Mouse (Mus musculus) ES-CJ7 (cell line): ENCODE results near the gene Cgrrf1.

ENCODE experiments used
- DNase-seq: peaks from one replicate; pipeline ENCODE4 v3.0.0; 2011; ENCODE audit warnings: low read depth, low spot score

Gene Cgrrf1

DNA sequence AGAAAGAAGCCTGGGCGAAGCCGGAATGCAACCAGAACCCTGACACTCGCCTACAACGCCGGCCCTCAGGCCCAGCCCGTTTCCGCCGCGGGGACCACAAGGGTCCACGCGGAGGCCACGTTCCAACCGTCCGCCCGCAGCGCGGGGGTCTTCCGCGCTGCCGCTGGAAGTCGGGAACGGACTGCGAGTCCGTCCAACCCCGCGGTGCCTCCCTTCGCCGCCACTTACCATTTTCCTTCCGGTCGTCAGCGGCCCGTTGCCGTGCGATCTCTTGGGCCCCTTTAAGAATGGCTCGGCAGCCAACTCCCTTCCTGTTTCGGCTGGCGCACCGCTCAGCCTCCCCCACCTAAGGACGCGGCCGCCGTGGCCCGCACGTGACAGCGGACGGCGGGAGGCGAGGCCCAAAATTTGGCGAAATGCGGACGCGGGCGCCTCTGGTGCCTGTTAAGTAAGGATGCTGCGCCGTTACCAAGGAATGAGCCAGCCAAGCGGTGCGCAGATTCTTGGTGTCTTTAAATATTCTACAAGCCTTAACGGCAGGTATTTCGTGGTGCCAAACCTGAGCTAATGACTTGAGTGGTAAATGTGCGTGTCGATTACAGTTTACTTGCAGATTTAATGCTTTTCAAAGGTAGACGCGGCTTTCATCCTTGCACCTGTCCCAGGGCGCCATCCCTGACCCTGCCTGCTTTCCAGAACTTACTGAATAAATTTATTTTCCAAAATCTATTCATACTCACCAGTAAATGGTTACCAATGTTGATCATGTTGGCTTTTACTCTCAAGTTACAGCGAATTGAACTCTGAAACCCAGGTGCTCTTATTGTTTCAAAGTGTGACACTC is 9.8 kb upstream of the Cgrrf1 start, which contains the start of gene Gmfb:
Gene Gmfb, minus strand, starts transcription at position 370 of the 844 bp plus-strand sequence.
- peak; percentile 89 for DNase-seq

DNA sequence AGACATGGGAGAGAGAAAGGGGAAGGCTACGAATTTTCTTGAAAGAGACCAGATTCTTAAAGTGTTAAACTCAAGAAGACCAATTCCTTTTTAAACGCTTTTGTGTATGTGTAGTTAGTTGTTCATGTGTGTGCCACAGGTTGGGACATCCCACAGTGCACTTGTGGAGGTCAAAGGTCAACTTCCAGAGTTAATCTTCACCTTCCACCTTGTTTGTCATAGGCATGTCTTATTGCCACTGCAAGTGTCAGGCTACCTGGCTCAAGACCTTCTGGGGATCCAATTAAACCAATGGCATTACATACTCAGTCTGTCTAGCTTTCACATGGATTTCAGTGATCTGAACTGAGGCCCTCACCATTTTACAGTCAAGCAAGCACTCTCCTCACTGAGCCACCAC is 7.9 kb upstream of the Cgrrf1 start:
- no peak for DNase-seq

DNA sequence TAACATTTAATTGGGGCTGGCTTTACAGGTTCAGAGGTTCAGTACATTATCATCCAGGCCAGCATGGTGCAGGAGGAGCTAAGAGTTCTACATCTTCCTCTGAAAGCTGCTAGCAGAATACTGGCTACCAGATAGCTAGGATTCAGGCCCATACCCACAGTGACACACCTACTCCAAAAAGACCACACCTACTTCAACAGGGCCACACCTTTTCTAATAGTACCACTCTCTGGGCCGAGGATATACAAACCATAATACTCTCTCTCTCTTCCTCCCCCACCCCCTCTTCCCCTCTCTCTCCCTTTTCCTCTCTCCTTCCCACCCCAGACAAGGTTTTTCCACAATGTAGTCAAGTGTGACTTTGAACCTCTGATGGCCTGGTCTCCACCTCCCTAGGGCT is 4.5 kb upstream of the Cgrrf1 start:
- DNase-seq: no peak

DNA sequence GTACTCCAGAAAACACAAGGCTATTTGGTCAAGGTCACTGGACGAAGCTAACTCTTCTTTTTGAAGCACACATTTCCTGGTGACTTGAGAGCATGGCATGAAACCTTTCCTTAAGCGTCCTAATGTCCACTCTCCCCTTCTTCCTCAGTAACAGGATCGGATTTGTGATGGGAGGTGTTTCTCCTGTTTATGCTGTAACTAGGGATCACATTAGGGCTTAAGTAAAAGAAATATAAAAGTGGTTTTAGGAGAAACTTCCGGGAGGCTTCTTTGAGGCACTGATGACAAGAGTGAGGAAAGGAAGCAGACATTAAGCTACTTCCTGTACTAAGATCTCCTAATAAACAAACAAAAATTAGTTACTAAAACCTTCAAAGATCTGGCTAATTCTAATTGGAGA is 630 bp upstream of the Cgrrf1 start:
- no peak for DNase-seq

DNA sequence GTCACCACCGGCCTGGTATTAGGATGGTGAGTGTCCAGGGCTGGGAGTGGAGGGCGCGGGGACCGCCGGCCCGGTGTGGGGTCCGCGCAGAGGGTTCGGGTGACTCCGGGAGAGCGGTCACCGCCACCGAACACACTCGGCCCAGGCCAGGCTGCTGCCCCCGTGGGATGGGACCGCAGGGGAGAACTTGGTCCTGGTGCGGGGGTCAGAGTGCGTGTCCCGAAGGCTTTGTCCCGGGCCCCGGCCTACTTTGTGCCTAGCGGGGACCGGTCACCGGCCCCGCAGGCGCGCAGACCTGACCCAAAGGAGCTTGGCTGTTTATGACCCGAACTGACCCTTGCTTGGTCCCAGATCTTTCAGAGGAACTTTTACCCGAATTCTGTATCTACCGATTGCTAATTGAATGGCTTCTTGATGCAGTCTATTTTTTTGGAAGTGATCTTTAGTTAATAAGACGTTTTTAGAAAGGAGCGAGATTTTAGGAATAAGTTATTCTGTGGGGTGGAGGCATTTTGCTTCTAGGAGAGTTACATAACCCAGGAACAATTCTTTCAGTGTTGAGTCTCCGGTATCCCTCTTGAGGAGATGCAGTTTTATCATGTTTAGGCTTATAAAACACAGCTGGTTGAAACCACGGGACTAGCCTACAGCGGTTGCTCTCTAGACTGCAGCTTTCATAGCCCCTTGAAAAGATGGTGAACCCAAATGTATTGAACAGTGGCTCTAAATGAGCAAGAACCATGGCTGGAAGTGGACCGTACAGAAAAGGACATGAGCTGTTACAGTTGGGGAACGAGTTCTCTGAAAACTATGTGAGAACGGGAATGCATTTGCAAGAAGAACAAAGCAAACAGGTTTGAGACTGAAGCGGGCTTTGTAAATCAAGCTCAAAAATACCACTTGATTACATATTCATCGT is 688 bp downstream of the Cgrrf1 start:
- DNase-seq: no peak

DNA sequence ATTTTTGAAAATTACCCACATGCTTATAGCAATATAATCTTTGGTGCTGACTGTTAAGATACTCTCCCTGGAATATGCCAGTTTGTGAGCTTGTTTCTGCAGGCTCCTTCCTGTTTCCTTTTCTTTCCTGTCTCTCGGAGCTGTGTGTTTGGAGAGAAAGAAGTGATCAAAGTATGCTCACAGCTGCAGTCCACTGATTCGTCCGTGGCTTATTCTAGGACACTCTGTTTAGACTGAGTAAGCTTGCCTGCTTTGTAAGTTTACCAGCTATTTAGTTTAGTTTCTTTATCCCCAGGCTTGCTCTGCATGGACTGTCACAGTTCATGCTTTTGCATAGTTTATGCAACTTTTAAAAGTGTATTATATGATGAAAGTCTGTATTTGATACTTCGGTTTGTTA is 7.4 kb downstream of the Cgrrf1 start:
- DNase-seq: no peak

DNA sequence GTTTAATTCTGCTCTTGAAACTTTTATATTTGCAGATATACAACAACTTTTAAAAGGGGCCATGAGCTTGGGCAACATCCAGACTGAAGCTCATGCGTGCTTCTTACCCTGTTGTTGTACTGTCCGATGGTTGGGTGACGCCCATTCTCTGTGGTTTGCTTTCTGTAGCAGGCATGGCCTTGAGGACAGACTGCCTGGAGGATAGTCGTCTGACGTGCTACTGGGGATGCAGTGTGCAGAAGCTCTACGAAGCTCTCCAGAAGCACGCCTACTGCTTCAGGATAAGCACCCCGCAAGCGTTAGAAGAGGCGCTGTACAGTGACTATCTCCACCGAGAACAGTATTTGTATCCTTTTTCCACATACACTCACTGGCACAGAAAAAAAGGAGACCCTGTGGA is 13.8 kb downstream of the Cgrrf1 start:
- no peak for DNase-seq

DNA sequence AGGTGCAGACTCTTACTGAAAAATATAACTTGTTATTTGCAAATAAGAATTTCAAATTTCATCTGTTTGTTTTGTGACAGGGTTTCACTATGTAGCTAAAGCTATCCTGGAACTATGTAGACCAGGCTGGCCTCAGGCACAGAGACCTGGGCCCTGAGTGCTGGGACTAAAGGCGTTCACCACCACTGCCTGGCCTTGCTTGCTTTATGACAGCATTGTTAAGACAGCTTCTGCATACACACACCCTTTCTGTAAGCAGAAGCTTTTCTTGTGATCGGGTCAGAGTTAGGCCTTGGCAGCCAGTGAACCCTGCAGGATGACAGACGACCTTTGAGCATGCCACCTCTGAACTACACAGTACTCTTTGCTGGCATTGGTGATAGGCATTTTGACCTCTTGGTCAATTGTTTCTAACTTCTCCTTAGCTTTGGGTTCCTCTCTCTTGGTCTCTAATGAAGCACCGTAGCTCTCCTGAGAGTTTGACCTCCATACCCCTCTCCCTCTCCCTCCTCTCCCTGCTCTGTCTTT is 16.2 kb downstream of the Cgrrf1 start:
- DNase-seq: no peak

DNA sequence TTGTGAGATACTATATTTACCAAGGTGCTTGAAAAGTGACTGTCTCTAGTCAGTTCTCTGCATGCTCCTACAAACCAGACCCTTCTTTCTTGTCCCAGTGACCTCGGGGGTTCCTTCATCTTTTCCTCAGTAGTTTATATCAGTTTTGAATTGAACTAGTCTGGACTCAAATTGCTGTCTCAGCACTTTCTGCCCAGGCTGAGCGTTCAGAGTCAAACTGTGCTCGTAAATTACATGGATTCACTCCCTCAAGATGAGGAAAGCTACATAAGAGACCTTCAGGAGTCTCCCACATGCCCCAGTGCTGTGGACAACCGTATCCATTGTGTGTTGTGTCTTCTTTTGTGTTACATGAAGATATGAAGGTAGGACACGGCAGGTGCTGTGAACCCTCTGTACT is 16.8 kb downstream of the Cgrrf1 start:
- DNase-seq: no peak

DNA sequence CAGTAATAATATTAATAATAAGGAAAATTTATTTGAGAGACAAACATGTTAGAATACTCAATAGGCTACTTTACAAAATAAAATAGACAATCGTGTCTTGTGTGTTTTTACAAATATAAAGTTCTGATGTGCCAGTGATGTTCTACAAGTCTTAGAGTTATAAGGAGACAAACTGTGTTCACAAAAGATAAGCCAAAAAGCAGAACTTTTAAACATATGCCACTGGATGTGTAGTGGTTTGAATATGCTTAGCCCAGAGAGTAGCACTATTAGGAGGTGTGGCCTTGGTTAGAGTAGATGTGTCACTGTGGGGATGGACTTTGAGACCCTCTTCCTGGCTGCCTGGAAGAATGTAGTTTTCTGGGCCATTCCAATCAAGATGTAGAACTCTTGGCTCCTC is 17.8 kb downstream of the Cgrrf1 start:
- no peak for DNase-seq

DNA sequence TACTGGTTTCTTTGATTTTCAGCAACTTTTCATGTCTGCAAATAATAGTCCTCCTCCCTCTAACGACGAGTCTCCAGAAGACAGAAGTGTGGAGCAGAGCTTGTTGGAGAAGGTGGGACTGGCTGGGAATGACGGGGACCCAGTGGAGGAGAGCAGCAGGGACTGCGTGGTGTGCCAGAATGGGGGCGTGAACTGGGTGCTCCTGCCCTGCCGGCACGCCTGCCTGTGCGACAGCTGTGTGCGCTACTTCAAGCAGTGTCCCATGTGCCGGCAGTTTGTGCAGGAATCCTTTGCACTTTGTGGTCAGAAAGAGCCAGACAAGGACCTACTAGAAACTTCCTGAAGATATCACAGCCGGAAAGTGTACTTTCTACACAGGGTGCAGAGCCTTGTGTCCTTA is 21.8 kb downstream of the Cgrrf1 start:
- DNase-seq: no peak

DNA sequence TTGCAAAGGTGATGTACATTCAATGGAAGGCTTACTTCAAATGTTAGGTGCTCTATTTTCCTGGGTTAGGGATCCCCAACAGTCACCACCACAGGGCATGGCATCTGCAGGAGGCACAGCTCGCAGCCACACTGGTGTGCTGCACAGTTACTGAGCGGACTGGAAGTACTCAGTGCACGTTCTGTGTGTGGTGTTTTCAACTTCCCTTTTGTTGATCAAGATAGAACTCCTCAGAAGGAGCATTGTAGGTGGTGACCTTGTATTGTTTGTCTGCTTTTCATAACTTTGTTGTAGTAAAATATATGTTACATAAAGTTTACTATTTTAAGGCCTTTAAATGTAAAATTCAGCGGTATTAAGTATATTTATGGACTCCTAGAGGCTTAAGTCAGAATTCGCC is 31.0 kb downstream of the Cgrrf1 start:
- DNase-seq: no peak

DNA sequence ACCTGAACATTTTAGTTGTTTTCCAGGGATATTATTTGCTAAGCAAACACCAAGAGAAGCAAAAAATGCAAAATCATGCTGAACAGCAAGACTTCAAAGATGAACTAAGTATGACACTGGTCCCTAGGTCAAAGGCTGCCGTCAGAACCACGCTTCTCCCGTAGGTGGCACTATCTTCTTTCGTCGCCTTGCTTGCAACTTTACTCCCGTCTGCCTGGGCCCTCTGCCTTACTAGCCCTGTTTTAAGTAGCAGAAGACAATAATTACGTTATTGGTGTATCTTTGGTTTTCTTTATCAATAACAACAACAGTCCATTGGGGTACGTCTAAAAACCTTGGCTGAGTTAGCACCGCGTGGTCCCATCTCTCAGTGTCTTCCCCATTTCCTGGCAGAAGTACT is 49.0 kb downstream of the Cgrrf1 start:
- DNase-seq: peak; percentile 66

DNA sequence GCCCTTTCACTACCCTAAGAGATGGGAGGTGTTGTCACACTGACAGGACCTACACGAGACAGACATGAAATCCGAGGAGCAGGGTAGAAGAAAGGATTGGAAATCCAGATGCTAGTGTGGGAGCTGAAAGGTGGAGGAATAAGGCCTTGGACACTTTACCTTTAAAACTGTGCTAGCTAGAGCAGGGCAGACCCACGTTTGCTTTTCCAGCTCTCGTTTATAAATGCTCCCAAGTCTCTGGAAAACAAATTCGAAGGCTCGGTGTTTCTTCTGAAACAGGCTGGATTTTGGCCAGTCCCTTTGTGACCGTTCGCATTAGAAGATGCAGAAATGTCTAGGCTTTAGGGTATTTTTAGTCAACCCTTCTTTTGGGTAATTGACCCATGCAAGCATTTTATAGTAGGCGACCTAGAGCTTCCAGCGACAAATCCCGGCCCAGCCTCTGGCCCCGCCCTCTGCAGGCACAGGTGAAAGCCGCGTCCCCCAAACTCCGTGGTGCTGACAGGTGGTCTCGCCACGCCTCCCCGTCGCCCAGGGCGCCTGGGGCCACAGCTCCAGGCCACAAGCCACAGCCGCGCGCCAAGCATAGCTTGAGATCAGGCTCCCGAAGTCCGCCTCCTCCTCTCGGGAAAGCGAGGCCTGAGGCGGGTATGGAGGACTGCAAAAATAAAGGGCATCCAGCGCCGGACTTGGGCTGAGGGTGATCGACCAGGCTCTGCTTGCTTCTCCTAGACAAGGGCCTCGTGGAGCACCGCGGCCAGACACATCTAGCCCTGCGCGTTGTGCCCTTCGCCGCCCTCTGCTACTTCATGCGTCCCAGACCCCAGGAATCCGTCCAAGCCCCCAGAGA is 49.9 kb downstream of the Cgrrf1 start:
- peak; percentile 42 for DNase-seq

DNA sequence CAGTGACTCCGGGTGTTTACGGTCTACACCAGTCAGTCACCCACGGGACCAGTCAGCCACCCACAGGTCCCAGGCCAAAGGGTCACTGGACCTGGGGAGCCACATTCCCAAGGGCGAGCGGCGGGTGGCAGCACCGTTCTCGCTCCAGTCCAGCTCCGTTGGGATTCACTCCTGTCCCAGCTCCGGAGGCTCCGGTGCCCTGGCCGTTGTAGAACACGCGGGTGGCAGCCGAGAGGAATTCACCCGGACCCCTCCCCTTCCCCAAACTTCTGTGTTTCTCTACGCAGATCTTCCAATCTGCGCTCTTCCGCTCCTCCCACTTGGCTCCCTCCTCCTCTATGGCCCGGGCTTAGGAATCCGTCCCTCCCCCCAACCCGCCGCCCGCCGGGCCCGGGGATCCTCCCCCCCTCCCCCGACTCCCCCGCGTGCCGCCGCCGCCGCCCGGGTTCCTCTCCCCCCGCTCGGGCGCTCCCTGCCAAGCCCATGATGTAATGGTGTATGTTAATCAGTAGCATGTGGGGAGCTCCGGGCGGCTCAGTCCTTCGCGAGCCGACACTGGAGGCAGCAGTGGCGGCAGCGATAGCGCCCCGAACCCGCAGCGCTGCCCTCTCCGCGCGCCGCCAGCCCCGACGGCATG is 50.6 kb downstream of the Cgrrf1 start, which contains the start of gene Samd4:
Gene Samd4, plus strand, starts transcription at position 424 of the 637 bp plus-strand sequence.
- DNase-seq: peak; percentile 66

DNA sequence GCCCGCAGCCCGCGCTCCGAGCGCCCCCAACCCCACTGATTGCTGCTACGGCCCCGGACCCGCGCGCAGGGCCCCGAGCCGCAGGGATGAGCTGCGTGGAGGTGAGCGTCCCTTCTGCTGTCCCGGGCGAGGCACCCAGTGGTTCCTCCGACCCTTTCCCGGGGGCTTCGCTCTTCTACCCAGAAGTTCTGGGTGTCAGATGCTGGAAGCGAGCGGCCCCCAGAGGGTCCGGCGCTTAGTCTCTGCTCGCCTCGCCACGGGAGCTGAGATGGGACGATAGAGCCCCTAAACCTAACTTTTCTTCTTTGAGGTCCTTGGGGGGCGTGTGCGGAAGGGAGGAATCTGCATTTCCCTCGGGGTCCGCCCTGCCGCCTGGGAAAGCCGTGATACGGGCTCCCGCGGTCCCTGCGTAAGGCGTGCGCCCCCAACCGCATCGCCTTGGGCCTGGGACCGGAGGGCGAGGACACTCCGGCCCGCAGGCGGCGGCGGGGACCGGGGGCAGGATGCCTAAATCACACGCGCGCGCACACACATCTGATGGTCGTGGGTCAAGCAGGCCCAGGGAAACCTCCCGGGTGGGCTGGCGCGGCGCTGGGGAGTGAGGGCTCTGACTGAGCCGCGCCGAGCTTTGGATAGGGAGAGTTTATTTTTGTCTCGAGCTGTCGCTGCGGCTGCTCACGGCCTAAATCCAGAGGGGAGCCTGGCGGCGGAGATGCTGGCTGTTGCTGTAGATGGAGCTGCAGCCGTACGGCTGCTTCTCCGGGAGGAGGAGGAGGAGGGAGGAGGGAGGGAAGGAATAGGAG is 51.3 kb downstream of the Cgrrf1 start:
- peak; percentile 60 for DNase-seq

DNA sequence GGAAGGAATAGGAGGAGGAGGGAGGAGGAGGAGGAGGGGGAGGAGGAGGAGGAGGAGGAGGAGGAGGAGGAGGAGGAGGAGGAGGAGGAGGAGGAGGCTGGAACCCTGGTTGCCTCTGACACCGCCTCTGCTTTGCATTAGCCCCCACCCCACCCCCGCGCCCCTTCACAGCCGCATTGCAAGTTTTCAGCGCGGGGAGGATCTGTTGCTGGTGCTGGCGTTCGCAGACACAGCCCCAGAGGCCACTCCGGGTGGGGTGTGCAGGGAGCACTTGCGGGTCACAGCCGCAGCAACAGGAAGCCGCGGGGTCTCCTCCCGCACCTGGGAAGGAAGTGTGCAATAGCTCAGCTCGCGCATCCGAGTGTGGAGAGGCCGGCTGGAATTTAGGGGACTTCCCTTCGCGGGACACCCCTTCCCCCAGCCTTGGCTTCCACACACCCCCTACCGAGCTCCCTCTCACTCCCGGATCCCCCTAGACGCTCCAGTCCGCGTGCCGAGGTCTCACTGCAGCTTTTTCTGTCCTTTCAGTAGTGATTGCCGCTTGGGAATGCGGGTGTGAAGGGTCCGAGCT is 52.0 kb downstream of the Cgrrf1 start:
- peak; percentile 52 for DNase-seq

DNA sequence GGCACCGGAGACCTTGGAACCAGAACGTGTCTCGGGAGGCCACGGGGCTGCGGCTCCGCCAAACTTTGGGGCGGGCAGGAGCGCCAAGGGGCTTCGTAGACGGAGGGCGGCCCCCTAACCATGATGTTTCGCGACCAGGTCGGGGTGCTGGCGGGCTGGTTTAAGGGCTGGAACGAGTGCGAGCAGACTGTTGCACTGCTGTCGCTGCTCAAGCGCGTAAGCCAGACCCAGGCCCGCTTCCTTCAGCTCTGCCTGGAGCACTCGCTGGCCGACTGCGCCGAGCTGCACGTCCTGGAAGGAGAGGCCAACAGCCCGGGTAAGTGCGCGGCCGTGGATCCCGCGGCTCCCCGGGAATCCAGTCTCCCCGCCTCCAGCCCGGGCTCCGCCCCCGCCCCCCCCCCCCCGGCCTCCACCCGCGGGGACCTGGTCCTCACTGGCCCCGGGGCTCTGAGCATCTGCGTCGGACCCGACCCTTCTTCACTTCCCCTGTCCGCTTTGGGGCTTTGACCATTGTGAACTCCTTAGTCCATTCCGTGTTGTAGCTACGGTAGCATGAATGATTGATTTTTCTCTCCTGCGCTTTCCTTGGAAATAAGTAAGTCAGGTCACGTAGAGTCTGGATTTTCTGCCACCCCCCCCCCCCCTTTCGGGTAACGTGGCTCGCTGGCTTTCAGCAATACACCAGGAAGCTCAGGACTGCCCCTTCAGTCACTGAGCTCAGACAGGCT is 52.9 kb downstream of the Cgrrf1 start:
- peak; percentile 52 for DNase-seq

DNA sequence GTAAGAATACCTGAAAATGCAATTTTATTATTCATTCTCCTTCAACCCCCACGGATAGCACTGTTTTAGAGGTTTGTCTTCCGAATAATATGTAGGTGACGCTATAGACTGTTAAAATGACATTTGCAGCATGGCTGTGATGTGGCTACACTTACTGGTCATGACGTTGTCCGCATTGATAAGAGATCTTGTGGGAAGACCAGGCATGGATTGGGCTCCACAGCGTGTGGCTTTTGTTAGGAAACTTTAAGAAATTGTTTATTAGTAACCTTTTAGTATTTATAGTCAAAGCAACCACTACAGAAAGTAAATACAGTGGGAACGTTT is 53.5 kb downstream of the Cgrrf1 start:
- DNase-seq: no peak
